25 mouse cellular contexts compared by ENCODE assay signal in the genomic region with DNA sequence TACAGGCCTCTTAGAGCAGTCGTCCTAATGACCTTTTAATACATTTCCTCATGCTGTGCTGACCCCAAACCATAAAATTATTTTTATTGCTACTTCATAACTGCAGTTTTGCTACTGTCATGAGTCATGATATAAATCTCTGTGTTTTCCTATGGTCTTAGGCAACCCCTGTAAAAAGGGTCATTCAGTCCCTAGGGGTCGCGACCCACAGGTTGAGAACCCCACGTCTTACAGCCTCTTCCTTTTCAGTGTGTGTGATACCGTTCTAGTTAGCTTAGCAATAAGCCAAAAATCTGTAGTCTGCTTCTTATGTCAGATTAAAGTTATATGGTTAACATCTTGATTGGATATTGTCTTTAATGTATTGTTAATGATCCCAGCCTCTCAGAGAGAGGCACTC. TPM values are rescaled to one million over a fixed set of nuclear protein-coding genes. Genes with fewer than 3 reads are reported as not detected.
"Had no signal": no experiment of that assay in that cellular context is flagged by ENCODE, and none has a peak within 500 bp of the region (broad histone marks: within the 10 kb centered on the region; RNA-seq: fewer than 3 reads in every experiment).

No protein-coding gene starts in this region.

- H3K36me3 ChIP-seq: lung, embryonic 15.5 days; midbrain, embryonic 13.5 days; midbrain, embryonic 15.5 days; neural tube, embryonic 12.5 days; stomach, embryonic 15.5 days had no signal

- H3K4me2 ChIP-seq: lung, embryonic 15.5 days; midbrain, embryonic 11.5 days; midbrain, embryonic 13.5 days; midbrain, embryonic 15.5 days; neural tube, embryonic 12.5 days; stomach, embryonic 15.5 days had no signal

- ATAC-seq: lung, postnatal 0 days; midbrain, embryonic 13.5 days; midbrain, embryonic 15.5 days had no signal

- H3K4me1 ChIP-seq: lung, embryonic 15.5 days; megakaryocyte, embryonic 14.5 days; midbrain, embryonic 13.5 days; midbrain, embryonic 15.5 days; neural tube, embryonic 12.5 days; stomach, embryonic 15.5 days had no signal

- DNase-seq: lung, adult 18-20 months; lung, postnatal 14 days; lung, postnatal 36 days; right cerebral cortex, postnatal 14 days; thymus, adult 2 months; thymus, postnatal 25 days; thymus, postnatal 4 days had no signal

- H3K9ac ChIP-seq: lung, embryonic 15.5 days; midbrain, embryonic 13.5 days; midbrain, embryonic 15.5 days; neural tube, embryonic 12.5 days; stomach, embryonic 15.5 days had no signal

- H3K9me3 ChIP-seq: lung, embryonic 15.5 days; megakaryocyte, embryonic 14.5 days; midbrain, embryonic 13.5 days; midbrain, embryonic 15.5 days; neural tube, embryonic 12.5 days; stomach, embryonic 15.5 days had no signal

- H3K4me3 ChIP-seq: lung, embryonic 15.5 days; megakaryocyte, embryonic 14.5 days; midbrain, embryonic 13.5 days; midbrain, embryonic 15.5 days; neural tube, embryonic 12.5 days; stomach, embryonic 15.5 days had no signal

- H3K27ac ChIP-seq: lung, embryonic 15.5 days; macrophage; midbrain, embryonic 13.5 days; midbrain, embryonic 15.5 days; neural tube, embryonic 12.5 days; stomach, embryonic 15.5 days; stomach, postnatal 0 days had no signal

- H3K27me3 ChIP-seq: lung, embryonic 15.5 days; midbrain, embryonic 13.5 days; midbrain, embryonic 15.5 days; neural tube, embryonic 12.5 days; stomach, embryonic 15.5 days had no signal

RNA-seq across cellular contexts. Expression of a gene that starts 45.1 kb away (rescaled TPM):
- total RNA-seq: megakaryocyte progenitor cell, adult 5-6 weeks; midbrain, postnatal 0 days; monocyte, adult 5-6 weeks; neutrophil, adult 5-6 weeks had no signal
- polyA plus RNA-seq: liver, embryonic 16.5 days; lung, embryonic 15.5 days; macrophage; midbrain, embryonic 13.5 days; midbrain, embryonic 15.5 days; neural tube, embryonic 12.5 days; neural tube, embryonic 14.5 days; spleen, adult 2 months; stomach, embryonic 15.5 days; stomach, postnatal 0 days; thymus, adult 2 months; urinary bladder, adult 2 months had no signal
